In genomic region chr13:93950996-93951395, GRCm38 (mm10) we compare ENCODE assay signal across 14 mouse cellular contexts.
DNase-seq lines count a peak whose midpoint lies in the region; ATAC-seq lines count a peak whose summit lies in the region.
"Had no signal": no experiment of that assay in that cellular context is flagged by ENCODE, and none has a peak within 500 bp of the region (broad histone marks: within the 10 kb centered on the region; RNA-seq: fewer than 3 reads in every experiment).

No protein-coding gene starts in this region.

- H3K4me3 ChIP-seq in kidney, embryonic 15.5 days (replicated peaks) = no peak overlapping the region
- H3K4me3 ChIP-seq in forebrain, embryonic 12.5 days (replicated peaks) = no peak overlapping the region
- H3K4me3 ChIP-seq: hindbrain, embryonic 15.5 days; left cerebral cortex, adult 2 months; megakaryocyte, embryonic 14.5 days; stomach, embryonic 15.5 days had no signal

- no peaks in the 10 kb centered on the region for H3K36me3 ChIP-seq in kidney, embryonic 15.5 days
- no peaks in the 10 kb centered on the region for H3K36me3 ChIP-seq in forebrain, embryonic 12.5 days (replicated peaks)
- H3K36me3 ChIP-seq: hindbrain, embryonic 15.5 days; stomach, embryonic 15.5 days had no signal

- no peaks in the 10 kb centered on the region for H3K27me3 ChIP-seq in kidney, embryonic 15.5 days
- H3K27me3 ChIP-seq in forebrain, embryonic 12.5 days = no peaks in the 10 kb centered on the region
- H3K27me3 ChIP-seq: hindbrain, embryonic 15.5 days; stomach, embryonic 15.5 days had no signal

- H3K4me2 ChIP-seq in kidney, embryonic 15.5 days = no peak overlapping the region
- H3K4me2 ChIP-seq in forebrain, embryonic 12.5 days = no peak overlapping the region
- H3K4me2 ChIP-seq: hindbrain, embryonic 15.5 days; stomach, embryonic 15.5 days had no signal

- peak overlapping the region; percentile 28; the same call in 1 of the 2 replicates for H3K27ac ChIP-seq in kidney, embryonic 15.5 days
- no peak overlapping the region for H3K27ac ChIP-seq in forebrain, embryonic 12.5 days
- H3K27ac ChIP-seq: hindbrain, embryonic 15.5 days; left cerebral cortex, adult 2 months; stomach, embryonic 15.5 days had no signal

- no peak overlapping the region for H3K9ac ChIP-seq in kidney, embryonic 15.5 days
- no peak overlapping the region for H3K9ac ChIP-seq in forebrain, embryonic 12.5 days
- H3K9ac ChIP-seq: hindbrain, embryonic 15.5 days; stomach, embryonic 15.5 days had no signal

- no peak for ATAC-seq in kidney, embryonic 15.5 days (replicated peaks; ENCODE audit: low FRiP score)
- no peak for ATAC-seq in frontal cortex, adult (ENCODE audit: low TSS enrichment)
- no peak for ATAC-seq in forebrain, embryonic 12.5 days (ENCODE audit: low FRiP score)

- intact Hi-C loops in heart, postnatal 10 days (cut with DNase I) = no loop called here

- peaks cover 15% of the 10 kb centered on the region for H3K4me1 ChIP-seq in kidney, embryonic 15.5 days
- no peaks in the 10 kb centered on the region for H3K4me1 ChIP-seq in forebrain, embryonic 12.5 days
- H3K4me1 ChIP-seq: hindbrain, embryonic 15.5 days had no signal

- no peak for DNase-seq in kidney, adult 8-10 months
- peak; percentile 11 for DNase-seq in adrenal gland, postnatal 25 days
- peak; percentile 33 for DNase-seq in embryo, embryonic 11 days
- peak; percentile 46 to 48 for DNase-seq in heart, postnatal 10 days
- DNase-seq: cerebellum, postnatal 36 days; liver; right cerebral cortex, postnatal 4 days had no signal

- H3K9me3 ChIP-seq in kidney, embryonic 15.5 days (replicated peaks) = no peaks in the 10 kb centered on the region
- no peaks in the 10 kb centered on the region for H3K9me3 ChIP-seq in forebrain, embryonic 12.5 days
- H3K9me3 ChIP-seq: hindbrain, embryonic 15.5 days; stomach, embryonic 15.5 days had no signal

- WGBS in kidney, embryonic 15.5 days = 13% methylated on average over 9 of the region's 9 CpGs
- WGBS in forebrain, embryonic 12.5 days = 75% methylated on average over 9 of the region's 9 CpGs

Comparison
In these comparisons a context has a peak if more than half of its experiments do, and no peak if none do; other contexts are left out.
1. DNase-seq: peak in adrenal gland, postnatal 25 days (single experiment), embryo, embryonic 11 days (single experiment) and heart, postnatal 10 days (2 of 2); none in kidney, adult 8-10 months (0 of 2).